Mouse (Mus musculus) kidney, postnatal 10 days (tissue): ENCODE measurements around the gene Gpr68.

Experiments
- DNase-seq: peaks from one replicate; pipeline ENCODE4 v3.0.0; 2021; ENCODE audit warnings: mixed read lengths

The Gpr68 gene

DNA sequence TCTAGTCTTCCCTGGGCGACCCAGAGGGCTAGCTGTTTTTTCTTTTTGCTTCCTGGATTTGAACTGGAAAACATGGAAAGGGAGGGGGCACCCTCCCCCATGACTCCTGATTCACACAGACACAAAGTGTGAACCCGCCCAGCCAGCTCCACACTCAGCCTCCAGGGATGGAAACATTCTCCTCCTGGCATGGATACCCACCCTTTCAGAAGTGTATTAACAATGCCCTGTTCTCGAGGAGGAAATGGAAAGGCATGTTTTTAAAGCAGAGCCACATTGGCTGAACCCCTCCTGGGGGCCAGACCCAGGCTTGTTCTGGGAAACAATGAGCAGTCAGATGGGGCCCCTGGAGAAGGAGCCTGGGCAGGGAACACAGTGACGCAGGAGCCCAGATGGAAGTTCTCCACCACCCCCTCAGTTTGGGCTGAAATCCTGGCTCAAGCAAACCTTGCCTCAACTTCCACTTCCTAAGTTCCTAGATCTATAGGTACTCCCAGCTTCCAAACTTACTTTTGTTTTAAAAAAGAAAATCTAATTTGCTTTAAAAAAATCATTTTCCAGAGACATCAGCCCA lies 39.9 kb downstream of the Gpr68 start:
- DNase-seq: no peak

DNA sequence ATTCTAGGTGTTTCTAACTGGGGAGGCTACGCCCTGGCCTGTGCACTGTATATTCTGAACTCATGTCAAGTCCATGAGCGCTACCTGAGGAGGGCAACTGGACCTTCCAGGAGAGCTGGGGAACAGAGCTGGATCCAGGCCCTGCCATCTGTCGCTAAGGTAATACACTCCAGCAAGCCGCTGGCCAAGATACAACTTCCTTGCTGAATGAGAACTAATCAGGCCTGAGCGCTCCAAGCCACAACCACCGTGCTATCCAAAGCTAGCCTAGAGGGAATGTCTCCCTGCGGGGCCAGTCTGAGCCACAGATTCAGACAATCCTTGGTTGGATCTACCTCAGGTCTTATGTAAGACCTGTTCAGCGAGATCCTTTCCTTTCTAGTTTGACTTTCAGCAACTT lies 40.9 kb downstream of the Gpr68 start:
- no peak for DNase-seq

DNA sequence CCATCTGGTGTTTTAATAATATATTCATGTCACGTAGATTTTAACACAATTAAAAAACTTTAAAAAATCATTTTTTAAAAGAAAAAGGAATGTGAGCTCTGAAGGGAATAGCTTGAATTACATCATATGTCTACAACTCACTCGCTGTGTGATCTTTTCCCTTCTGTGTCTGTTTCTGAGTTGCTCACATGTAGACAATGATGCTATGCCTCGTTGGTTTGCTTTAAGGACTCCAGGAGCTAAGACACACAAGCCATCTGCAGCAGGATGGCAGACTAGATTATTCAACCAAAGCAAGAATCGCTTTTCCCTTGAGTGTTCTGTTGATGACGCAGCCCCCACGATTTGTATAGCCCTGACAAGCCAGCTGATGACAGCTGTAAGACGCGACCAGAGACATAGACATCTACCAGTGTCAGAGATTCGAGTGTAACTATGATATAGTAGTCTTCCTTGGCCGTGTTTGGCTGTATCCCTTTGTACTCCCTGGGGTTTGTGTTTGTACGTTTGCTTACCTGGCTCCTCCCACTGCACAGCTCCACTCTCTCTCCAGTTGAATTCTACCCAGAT lies 42.4 kb downstream of the Gpr68 start:
- DNase-seq: no peak

DNA sequence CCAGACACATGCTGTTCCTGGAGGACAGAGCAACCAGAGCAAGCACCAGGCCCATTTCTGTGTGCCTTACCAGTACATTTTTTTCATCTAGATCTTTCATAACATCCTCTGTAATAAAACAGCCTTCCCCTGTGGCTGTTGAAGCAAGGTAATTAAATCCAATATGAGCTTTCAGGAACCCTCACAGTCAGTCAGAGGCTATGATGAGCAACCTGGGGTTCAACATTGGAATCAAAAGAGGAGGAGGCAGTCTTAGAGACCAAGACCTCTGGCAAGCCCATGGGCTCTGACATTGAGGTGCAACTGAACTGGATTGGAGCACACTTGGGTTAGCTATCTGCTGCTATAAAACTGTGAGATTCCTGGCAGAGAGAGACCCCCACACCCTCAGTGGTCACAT lies 42.9 kb downstream of the Gpr68 start:
- DNase-seq: no peak

DNA sequence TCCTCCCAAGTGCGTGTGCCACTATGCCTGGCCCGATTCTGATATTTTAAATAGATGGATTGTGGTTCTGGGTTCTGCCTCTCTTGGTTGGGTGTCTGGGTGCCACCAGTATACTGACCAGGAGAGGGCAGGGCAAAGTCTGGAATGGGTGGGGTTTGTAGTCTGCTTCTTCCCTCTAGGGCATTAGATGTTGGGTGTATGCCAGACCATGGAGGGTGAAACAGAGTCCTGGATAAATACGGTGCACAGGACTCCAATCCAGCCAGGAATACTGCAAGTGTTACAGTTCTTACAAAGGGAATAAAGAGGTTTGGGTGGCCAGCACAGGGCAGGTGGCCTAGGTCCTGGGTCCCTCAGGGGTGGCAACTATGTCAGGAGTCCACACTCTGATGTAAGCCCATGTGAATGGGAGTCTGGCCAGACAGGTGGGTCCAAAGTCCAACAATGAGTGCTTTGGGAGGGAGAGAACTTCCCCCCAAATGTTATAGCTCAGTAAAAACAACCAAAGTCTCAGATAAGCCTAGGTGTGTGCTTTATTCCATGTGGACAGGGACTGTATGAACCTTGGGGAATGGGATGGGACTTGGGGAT lies 45.0 kb downstream of the Gpr68 start:
- peak; percentile 47 for DNase-seq

DNA sequence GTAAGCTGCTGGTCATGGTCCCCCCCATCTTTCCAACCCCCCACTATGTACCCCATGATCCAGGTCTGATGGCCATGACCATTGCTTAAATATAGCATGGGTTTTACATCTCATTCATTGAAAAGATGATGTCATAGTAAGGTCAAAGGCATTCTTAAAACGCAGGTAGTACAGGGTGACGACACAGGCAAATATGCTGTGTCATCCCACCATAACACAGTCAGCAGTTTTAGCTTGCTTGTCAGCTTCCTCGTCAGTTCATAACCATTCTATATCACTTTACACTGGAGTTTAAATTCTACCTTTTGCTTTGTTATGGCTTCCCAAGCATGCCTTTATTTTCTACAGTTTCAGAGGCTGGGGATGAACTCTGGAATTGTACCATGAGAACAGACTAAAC lies 45.7 kb downstream of the Gpr68 start:
- no peak for DNase-seq

DNA sequence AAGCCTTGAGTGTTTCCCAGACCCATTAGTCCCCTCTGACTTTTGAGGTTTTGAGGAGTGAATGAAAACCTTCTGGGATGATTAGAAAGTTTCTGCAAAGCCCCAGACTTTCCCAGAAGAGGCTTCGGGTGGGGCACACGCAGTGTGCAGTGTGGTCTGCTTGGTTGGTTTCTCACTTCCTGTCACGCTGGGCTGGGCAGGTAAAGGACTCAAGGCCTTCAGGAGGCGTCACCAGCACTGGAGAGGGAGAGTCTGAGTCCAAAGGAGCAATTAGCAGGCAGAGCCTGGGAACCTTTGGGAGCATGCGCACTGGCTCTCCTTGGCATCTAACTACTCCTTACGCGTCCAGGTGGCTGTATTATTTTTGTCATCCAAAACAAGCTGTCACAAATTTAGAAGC lies 50.2 kb downstream of the Gpr68 start:
- DNase-seq: peak; percentile 64

DNA sequence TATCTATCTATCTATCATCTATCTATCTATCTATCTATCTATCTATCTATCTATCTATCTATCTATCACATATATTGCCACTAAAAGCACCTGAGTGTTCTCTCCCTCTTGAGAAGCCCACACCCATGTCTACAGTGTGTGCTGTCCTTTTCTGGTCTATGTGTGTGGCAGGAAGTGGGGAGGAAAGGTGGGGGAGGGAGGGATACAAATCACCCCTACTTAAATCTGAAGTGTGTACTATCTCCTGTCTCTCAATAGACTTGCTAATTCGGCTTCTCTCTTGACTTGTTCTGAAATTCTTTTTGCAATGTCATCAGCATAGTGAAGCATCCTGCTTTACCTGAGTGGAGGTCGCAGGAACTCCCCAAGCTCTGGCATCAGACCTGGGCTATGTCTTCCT lies 51.7 kb downstream of the Gpr68 start:
- no peak for DNase-seq

DNA sequence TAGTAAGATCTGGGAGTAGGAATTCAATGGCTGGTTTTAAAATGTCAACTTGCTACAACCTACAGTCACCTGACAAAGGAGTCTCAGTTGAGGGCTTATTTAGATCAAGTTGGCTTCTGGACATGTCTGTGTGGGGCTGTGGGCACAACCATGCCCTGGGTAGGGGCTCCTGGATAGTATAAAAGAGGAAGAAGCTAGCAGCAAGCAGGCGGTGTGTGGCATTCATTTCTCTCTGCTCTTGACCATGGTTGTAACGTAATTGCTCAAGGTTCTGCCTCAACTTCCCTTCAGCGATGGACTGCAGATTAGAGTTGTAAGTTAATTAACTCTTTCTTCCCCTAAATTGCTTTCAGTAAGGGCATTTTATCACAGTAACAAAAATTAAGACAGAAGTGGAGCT lies 55.6 kb downstream of the Gpr68 start:
- DNase-seq: no peak

DNA sequence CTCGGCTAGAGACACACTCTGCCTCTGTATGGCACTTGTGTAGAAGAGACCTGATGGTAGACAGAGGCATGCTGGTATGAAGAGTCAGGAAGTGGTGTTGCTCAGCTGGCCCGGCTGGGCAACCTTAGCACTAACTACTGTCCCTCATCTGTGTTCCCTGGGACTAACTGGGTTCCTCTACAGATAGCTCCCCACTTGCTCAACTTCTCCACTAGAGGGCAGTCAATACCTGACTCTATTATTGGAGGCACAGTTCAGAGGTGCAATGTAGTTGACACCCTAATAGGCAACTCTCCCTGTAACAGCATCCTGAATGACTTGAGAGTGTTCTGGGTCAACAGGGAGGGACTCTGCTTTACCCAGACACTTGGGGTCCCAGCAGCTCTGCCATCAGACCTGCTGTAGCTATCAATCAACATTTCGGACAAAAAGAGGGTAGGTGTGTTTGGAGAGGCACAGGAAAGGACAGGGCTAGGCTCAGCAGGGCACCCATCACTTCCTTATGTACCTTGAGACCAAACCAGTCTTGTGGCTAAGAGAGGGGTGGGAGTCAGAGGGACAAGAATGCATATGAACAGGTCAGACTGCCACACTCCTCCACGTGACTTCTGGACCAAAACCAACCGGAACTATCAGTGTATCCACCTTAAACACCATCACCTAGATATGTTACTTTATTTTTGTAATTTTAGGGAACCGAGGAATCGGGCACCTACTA lies 58.4 kb downstream of the Gpr68 start:
- DNase-seq: peak; percentile 58

DNA sequence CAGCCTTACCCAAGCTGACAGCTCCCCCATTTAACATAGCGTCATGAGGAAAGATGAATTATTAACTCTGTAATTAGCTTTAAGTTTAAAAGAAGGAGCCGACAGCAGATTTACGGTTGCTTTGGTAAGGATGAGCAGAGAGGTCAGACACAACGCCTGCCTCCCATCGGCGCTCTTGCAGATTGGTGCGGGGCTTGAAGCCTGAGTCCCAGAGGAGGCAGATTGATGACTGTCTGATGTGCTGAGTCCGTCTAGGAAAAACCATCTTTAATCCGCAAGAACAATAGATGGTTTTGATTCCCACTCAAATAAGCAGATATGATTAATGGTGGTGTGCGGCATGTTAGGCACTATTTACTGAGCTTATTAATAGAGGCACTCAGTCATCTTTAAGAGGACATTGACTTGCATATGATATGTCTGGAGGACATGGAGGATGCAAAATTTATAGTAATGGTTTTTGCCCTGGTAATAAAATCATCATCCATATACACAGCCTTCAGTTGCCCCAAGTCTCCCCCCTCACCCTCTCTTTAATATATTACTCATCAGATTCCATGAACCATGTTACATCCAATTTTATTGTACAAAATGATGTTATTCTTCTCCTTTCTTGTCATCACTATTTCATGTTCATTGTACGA lies 60.4 kb downstream of the Gpr68 start:
- no peak for DNase-seq

DNA sequence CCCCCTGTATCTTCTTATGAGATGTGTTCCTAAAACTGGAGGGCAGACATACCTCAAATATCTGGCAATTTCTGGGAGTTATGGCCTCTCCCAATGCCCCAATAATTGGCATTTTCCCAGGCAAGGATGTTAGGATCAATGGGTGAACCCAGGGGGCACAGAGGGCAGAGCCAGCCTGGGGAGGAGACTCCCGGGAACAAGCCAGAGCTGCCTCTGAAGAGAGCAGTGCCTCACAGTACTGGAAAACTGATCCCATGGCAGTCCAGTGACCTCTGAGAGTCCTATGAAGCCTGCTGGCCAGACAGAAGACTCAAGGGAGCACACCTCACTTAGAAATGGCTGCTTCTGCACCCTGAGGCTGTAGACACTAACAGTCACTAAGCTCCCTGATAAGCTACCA lies 61.4 kb downstream of the Gpr68 start:
- no peak for DNase-seq

DNA sequence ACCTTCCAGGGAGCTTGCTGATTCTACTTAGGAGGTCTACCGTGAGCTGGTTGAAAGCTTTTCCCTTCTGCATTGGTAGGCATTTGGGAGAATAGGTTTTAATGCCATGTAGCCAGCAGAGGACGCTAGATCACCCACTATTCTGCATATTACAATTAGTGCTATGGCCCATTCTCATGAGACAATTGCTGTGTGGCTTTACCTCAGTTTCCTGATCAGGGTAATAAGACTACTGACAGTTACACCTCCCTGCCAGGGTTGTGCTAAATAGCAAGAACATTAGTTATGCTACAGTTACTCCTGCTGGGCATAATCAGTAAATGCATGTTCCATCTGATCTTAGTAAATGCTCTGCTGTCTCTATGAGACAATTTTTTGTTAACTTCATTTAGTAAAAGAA lies 62.2 kb downstream of the Gpr68 start:
- no peak for DNase-seq

DNA sequence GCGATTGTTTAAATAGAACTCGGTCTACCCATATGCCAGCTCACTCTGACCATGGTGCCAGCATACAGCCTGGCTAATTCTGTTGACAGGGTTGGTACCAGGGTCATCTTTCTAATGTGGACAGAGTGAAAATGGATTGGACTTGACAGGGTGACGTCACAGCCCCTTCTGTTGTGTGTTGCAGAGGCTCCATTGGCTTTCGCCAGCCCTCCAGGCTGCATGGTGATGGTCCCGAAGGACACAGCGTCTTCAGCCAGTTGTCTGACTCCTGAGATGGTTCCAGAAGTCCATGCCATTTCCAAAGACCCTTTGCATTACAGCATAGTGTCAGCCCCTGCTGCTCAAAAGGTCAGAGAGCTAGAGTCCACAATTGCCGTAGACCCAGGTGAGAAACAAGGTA lies 63.5 kb downstream of the Gpr68 start:
- no peak for DNase-seq

DNA sequence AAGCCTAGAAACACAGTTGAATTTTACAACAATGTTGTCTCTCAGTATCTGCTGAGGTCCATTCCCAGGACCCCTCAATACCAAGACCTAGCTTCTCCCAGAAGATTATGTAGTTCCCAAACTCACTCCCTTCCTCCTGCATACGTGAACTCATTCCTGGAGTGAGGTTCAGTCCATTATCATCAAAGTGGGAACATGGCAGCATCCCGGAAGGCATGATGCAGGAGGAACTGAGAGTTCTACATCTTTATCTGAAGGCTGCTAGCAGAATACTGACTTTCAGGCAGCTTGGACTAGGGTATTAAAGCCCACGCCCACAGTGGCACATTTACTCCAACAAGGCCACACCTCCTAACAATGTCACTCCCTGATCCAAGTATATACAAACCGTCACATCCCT lies 64.8 kb downstream of the Gpr68 start:
- no peak for DNase-seq

DNA sequence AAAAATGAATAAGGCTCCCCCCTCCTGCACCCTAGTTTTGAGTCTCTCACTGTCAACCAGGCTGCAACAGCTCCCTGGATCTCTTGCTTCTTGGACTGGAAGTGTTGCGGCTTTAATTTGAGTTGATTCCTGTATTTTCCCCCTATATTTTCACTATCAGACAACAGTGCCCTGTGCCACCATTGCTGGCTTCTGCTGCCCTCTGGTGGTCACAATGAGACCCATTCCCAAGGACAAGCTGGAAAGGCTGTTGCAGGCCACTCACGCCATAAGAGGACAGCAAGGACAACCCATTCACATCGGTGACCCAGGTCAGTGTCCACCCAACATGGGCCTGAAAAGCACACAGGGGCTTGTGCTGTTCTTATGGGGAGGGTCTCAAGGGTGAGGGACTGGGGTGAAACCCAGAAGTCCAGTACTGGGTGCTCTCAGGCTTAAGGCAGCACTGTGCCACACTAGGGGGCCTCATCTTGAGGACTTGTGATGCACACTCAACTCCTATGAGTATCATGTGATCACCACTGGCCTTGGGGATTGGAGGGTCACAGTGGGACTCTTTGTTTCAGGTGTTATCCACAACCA lies 66.7 kb downstream of the Gpr68 start:
- peak; percentile 92 for DNase-seq

DNA sequence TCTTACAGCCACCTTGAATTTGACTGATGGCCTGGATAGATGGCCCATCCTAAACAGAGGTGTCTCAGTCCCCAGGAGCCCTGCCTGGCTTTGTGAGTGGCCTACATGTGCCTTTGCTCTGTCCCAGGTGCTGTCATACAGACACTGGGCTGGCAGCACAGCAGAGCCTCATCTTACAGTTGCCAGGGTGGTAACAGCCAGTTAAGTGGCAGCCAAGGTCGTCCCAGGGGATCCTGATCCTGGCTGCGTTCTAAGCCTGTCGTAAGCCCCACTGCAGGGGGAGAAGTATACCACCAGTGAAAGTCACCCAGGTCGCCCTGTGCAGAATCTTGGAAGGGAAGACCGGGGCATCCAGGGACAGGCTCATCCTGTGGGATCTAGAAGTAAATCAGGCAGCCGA lies 68.1 kb downstream of the Gpr68 start:
- no peak for DNase-seq

DNA sequence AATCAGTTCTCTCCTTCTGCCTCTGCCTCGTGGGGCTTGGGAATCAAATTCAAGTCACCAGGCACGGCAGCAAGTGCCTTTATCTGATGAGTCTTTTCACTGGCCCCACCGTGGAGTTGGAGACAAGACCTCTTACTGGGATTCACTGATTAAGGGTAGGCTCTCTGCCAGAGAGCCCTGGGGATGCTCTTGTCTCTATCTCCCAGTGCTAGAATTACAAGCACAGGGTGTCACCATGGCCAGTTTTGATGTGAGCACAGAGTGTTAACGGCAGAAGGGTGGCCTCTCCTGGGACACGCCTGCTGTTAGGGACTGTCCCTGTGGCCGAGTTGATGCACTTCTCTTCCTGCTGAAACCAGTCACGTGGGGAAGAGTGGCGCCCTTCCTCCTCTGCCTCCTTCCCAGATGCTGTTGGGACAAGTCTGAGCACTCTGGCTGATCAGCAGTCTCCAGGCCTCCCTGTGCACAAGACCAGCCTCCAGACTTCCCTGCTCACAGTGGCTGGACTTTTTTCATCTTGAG lies 68.9 kb downstream of the Gpr68 start:
- no peak for DNase-seq

DNA sequence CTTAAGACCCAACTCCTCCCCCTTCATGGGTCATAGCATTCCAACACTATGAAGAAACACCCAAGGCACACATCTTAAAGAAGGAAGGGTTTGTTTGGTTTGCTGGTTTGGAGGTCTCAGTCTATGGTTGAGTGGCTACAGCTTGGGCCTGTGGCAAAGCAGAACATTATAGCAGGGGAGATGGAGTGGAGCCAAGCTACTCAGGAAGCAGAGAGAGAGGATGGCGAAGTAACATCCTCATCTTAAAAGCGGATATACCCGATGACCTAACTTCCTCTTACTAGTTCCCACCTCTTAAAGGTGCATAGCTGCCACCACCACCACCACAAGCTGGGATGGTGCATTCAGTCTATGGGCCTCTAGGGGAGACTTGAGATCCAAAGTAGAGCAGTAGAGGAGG lies 70.8 kb downstream of the Gpr68 start:
- no peak for DNase-seq

DNA sequence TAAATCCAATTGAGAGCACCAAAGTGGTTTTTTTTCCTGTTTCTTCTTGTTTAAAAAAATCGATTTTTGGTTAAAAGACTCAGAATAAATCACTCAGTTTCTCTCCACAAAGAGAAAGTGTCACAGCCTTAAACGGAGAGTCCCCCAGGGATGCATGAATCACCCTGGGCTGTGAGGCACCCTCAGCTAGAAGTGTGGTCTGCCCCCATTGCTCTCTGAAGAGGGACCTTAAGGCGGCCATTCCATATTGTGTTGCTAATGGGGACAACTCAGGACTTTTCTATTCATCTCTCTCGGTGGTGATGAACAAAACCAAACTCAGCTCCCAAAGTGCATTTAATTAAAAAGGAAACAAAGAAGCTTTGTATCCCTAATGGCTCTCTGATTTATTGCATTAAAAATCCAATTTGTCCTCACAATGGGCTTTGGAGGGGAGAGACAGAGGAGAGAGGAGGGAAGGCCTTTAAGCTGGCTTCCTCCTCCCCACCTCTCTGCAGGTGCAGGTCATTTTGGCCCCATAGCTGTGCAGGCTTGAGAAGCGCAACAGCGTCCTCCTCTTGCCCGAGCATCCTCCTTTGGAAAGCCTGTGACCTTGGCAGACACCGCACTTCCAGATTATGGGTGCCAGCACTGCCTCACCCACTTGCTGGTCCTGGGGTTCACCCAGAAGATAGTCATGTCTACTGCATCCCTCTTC lies 76.2 kb downstream of the Gpr68 start:
- DNase-seq: no peak

DNA sequence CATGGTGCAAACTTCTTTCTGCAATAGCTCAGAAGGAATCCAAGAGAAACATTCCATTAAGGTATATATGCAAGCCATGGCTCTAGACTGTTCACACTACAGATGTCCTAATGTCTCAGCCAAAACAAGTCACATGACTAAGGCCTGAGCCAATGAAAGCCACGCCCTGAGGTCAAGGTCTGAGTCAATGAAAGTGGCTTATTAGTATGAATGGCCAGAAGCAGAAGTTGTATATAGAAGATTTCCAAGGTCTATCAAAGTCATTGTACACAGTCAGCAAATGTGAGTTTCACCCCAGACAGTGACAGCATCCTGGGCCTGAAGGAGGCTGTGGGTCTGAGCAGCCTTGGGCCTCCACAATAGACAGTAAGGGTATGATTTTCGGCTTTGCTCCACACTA lies 77.0 kb downstream of the Gpr68 start:
- no peak for DNase-seq
